Mouse (Mus musculus): ENCODE results near the gene Fam49a.

Gene Fam49a

DNA sequence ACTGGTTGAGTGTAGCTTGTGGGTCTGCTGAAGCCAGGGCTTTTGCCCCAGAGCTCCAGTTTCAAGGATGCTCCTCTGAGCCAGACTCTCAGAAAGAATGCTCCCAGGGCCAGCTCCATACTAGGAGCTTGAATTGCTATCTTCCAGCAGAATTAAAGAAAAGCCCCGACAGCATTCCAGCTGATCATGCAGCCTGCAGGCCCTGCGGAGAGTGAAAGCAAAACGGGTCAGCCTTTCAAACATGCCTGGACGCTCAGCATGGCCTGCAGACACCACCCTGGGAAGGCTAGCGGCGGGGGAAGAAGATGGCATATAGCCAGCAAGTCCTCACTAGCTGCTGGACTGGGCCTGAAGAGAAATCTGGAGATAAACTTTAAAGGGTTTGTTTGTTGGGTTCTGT is 55.0 kb downstream of the Fam49a start:
- 21% methylated on average over 6 of the region's 6 CpGs for WGBS

DNA sequence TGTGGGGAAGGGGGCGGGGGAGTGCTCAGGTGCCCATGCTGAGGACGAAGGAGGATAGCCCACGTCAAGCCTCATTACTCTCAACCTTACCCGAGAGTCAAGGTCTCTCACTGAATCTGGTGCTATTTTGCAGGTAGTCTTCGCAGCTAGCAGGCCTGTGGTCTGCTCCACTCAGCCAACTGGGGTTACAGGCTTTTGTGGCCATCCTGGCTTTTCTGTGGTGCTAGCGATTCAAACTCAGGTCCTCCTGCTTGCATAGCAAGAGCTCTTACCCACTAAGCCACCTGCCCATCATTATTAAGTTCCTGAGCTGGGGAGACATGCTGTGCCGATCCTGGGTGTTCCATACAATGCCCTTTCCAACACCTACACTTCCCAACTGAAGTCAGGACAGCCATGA is 55.7 kb downstream of the Fam49a start:
- WGBS = 63% methylated on average over 7 of the region's 7 CpGs

DNA sequence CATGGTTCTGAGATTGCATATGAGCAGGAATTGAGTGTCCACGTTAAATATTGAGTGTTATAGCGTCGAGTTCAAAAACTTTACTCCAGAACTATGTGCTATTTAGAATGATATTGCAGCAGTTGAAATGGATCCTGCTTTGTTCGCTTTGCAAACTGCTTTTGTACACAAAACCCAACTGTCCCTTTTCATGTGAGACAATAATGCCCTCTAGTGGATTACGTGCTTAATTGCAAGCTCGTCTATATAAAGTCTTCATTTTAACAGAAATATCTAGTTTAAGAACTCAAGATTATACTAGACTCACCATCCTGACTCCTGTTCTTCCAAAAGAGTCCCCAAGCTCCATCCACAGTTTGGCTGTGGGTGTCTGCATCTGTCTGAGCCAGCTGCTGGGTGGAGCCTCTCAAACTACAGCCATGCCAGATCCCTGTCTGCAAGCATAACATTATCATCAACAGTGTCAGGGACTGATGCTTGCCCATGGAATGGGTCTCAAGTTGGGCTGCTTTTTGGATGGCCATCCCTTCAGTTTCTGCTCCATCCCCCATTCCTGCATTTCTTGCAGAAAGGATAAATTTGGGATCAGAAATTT is 56.3 kb downstream of the Fam49a start:
- WGBS = 2% methylated on average over 6 of the region's 6 CpGs

DNA sequence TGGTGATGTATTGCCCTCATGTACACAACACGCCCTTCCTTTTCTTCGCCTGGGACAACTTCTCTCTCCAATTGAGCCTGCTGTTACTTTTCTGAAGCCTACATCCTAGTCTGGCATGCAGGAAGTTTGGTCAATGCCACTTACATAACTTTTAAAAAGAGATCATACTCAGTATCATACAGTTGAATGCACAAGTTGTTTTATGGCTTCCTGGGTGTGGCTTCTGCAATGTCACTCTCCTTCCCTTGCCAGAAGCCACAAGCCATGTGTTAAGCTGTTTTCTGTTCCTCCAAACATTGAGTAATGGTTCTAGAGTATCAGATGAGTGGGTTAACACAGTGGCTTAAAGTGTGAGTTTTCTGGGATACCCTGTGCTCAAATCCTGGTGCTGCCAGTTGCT is 58.8 kb downstream of the Fam49a start:
- WGBS = 84% methylated on average over 2 of the region's 2 CpGs

DNA sequence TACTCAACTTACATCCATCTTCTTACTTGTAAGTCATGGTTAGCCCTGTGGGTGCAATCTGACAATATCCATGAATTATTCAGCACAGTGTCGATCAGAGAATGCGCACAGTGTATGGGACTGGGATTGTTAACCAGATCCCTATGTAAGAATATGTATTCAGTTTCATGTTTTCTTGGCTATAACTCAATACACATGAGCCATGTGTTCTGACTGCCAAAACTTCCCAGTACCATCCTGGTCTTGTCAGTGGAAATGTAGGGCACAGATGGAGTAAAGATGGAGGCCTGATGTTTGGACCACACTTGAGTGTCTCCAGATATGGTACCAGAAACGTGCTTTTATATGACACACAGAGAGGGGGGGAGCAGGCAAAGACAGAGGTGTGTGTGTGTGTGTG is 59.2 kb downstream of the Fam49a start:
- 50% methylated on average over 3 of the region's 3 CpGs for WGBS

DNA sequence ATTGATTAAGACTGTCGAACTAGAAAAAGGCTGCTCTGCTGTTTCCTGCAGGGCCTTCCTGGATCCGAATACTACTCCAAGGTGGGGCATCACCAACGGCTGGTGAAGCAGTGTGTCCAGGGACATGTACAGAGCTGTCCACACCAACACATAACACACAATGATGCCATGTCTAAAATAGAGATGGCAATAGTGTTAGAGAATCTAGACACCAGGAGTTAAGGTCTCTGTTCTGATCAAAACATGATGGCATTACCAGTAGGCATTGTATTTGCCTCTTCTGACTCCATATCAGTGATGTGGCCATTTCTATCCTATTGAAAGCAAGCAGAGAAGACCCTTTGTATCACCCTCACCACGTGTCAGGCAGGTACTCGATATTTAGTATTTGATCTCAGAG is 61.1 kb downstream of the Fam49a start:
- WGBS = 52% methylated on average over 5 of the region's 5 CpGs

DNA sequence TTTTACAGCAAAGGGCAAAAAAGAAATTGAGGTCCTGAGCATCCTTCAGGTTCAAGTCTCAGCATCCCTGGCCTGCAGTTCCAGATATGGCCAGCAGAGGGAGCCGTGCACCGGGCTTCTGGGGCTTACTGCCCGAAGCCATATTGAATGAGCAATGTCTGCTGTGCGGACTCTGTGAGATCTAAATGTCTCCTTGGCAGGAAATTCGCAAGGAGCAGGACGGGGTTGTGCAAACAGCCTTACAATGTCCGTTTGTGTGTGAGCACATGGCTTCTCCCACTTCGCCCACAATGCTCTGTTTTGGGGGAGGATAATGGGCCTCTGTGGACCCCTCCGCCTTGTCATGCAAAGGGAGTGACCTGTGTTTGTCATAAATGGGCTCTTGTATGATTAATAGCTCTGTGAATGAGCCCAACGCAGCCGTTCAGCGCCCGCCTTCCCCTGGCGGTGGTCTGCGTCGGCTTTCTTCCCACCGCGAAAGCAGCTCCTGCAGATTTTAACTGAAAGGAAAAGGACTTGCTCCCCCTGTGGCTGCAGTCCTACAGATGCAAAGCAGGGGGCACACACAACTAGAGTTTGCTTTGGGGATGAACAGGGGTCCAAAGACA is 61.8 kb downstream of the Fam49a start:
- WGBS = 11% methylated on average over 18 of the region's 18 CpGs

DNA sequence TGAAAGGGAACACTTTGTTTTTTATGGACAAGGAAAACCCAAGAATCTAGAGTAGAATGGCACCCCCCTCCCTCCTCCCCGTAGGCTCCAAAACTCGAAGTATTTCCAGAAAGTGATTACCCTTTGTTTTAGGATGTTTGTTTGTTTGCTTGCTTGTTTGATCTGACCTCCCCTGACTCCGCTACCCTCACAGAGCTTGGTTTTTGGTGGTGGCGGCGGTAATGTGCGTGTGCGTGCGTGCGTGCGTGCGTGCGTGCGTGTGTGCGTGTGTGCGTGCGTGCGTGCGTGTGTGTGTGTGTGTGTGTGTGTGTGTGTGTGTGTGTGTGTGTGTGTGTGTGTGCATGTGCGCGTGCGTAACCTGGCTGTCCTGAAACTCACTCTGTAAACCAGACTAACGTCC is 62.3 kb downstream of the Fam49a start:
- 86% methylated on average over 22 of the region's 22 CpGs for WGBS

DNA sequence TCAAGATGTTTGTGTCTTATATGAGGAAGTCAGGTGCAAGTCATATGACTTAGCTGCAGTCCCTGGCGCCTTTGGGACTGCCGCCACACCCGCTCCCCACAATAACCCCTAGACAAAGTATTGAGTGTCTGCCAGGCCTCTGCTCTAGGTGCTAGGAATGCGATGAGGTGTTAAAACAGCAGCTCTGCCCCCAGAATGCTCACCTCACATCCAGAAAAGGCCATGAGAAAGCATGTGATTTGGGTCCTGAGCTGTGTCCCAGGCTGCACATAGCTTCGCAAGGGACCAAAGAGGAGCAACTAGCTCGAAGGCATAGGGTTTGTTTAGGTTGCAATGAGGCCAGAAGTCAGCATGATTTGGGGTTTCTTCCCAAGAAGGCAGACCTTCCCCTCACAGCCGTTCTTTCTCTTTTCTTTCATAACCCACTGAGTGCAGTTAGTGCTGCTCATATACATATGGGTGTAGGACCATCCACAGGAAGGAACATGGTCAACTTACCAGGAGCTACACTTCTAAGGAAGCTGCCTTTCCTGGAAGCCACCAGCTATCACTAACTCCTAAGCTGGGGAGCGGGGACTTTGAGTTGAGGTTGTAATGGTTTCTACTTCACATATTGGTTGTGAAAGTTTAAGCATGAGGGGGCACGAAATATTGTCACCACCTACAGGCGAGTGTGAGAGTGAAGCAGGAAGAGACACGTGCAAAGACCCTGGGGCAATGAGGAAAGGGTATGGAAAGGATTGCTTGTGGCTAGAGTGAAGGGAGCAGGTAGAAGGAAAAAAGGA is 71.8 kb downstream of the Fam49a start:
- WGBS = 82% methylated on average over 11 of the region's 11 CpGs

DNA sequence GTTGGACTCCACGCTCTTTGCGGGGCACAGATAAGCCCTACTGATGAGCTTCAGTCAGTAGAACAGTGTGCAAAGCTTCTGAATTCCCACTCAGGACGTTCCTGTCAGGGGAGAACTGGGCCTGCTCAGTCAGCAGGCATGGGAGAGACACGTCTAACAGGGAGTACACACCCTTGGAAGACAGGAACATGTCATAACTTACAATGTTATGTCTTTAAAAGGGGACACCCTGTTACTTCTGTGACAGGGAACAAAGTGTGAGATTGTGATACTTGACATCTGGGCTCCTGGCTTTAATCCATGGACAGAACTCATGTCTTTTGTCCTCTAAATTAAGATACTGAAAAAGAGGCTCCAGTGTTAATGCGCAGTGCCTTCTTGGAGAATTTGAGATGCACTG is 72.5 kb downstream of the Fam49a start:
- 58% methylated on average over 5 of the region's 5 CpGs for WGBS

DNA sequence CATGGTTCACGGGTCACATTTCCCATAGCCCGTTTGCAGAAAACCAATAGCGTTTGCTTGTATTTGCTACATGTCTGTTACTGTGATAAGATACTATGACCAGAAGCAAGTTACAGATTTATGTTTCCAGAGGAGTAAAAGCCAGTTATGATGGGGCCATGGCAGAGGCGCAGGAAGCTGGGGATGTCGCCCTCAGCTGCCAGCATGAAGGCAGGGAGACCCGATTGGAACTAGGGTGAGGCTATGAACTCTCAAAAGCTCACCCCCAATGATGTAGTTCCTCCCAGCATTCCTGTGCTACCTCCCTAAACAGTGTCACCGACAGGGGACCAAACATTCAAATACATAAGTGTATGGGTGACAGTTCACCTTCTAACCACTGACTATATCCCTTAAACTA is 73.6 kb downstream of the Fam49a start:
- 77% methylated on average over 7 of the region's 7 CpGs for WGBS

DNA sequence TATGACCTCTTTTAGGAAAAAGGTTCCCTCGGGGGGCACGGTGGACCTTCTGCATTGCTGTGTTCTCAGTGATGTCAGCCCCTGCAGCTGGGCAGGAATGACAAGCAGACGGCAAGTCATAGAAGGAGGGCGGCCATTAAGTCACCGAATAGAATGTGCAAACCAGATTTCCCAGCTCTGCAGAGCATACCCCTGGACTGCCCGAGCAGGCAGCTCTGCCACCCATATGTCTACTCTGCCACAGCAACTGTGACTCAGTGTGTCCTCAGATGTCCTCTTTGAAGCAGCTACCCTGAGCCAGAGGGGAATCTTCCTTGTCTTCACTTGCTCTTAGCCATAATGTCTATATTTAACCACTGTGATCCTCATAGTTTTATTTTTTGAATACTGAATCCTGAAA is 75.4 kb downstream of the Fam49a start:
- WGBS = 53% methylated on average over 6 of the region's 6 CpGs

DNA sequence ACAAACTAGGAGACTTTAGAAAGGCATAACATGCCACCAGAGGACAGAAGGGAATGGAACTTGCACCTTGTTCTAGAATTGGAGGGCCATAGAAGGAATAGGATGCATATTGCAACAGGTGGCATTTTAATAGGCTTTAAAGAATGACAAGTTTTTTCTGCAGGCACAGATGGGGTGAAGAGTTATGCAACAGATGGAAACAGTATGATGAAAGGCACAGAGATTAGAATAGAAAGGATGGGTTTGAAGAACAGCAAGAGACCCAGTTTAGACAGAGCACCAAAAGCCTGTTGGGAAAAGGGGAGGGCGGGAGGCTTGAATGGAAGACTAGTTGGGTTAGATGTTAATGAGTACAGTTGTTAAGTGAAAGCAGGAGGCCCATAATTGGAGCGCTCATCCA is 81.4 kb downstream of the Fam49a start:
- 71% methylated on average over 2 of the region's 2 CpGs for WGBS

DNA sequence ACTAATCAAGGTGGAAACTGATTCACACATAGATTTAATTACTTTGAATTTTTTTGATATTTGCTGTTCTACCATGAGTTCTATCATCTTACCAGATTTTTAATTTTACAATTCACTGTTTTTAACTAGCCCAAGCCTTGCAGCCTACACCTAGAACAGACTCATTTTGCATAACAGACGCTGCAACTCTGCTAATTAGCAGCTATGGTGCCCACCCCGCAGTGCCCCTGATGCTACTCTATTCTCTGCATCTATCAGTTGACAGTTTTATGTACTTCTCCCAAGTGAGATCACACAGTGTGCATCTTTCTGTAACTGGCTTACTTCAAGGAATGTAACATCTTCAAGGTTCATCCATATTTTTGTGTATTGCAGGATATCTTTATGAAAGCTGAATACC is 86.7 kb downstream of the Fam49a start:
- 35% methylated on average over 2 of the region's 2 CpGs for WGBS

DNA sequence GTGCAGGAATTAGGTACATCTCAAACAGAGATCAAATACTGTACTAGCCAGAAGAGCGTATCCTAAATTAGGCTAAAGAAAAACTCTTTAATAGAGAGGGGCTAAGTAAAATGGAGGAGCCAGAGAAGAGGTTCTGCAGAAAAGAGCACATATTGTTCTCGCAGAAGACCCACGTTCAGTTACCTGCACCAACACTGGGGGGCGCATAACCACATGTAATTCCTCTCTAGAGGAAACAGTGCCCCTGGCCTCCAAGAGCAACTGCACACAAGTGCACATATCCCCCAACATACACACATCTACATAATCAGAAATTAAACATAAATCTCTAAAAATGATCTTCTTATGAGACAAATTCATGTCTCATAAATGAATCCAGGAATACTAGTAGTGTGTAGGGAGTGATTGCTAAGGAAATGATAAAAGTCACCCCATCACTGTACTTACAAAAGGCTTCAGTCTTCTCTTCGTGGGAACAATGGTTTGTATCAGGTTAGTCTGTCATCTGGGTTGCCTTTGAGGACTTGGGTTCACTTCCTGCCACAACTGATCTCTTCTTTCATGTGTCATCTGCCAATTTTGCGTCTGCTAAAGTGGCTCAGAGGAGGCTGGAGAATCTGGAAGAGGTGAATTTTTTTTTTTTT is 87.8 kb downstream of the Fam49a start:
- WGBS = 72% methylated on average over 6 of the region's 6 CpGs

DNA sequence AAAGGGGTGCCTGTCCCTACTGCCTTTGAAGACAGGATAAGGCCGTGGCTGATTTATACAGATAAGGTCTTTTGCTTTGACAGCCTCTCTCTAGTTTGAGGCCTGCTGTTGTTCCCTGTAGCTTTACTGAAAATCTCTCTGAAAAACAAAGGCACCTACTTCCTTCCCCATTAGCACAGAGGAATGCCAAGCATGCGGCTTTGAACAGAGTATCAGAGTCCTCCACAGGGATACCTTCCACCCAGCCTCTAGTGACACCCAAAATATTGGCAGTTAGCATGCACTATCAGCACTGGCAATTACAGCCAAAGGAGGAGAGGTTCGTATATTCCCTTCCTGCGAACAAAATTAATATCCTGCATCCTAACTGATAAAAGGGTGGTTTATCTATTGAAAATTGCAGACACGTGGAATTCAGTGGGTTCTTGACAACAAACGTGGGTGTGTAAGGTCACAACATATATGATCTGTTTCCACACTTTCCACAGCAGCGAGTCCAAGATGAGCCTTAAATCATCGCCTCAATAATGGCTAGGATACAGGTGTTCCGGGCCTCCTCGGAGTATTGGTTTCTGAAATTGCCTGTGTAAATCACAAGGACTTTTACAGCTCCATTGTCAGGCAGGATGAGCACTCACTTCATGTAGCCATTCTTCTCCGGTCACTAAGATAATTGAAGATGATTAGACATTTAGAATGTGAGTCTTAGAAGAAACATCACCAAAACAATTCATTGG is 90.0 kb downstream of the Fam49a start:
- 75% methylated on average over 11 of the region's 11 CpGs for WGBS

DNA sequence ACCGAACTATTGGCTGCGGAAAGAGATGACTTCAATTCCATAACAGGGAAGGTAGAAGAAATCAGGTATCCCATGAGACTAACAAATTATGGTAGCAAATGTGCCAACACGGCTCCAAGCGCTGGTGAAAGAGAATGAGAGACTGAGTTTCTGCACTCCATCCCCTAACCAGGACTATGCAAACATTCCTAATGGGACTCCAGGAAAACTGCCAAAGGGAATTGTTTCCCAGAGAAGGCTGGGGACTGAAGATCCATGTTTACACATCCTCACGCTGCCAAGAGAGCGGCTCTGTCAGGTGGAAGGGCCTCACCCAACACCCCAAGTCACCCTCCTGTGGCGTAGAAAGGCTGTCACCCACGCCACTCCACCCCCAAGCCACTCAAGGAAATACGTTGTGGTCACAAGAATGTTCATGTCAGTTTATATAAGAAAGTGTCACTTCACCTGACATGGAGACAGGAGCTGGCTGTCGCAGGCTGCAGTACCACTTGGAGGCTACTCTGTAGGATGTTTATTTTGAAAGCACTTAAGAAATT is 92.2 kb downstream of the Fam49a start:
- WGBS = 59% methylated on average over 10 of the region's 10 CpGs

DNA sequence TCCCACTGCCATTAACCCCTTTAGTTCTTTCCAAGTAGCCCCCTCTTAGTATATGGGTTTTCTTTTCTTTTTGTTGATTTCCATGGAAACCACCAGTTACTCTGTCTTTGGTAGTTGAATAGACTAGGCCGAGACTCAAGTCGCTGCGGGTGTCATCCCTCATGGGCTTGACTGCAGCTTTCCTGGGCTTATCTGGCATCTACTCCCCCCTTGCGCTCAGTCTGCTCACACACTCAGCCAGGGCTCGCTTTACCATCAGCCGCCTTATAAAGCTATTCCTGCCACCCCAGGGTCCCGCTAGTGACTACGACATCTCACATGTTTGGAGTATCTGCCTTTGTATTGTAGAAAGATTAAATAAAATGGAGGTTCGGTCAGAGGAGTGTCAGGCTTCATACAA is 94.1 kb downstream of the Fam49a start:
- 44% methylated on average over 9 of the region's 9 CpGs for WGBS

DNA sequence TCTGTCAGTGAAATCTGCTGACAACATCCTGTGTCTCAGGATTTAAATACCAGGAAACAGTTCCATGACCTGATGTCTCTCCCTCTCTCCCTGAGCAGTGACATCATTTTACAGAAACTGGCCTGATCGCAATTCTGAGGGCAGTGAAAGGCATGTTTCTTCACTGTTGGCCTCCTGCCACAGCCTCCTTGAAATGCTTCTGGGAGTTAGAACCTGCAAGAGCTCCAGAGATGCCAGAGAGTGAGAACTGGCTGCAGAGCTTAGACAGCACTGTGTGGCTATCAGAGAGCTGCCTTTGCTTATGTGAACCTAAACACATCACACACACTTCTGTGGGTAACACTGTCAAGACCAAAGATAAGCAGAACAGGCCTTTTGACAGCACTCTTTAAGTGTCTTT is 94.5 kb downstream of the Fam49a start:
- WGBS = 10% methylated on average over 1 of the region's 1 CpGs

DNA sequence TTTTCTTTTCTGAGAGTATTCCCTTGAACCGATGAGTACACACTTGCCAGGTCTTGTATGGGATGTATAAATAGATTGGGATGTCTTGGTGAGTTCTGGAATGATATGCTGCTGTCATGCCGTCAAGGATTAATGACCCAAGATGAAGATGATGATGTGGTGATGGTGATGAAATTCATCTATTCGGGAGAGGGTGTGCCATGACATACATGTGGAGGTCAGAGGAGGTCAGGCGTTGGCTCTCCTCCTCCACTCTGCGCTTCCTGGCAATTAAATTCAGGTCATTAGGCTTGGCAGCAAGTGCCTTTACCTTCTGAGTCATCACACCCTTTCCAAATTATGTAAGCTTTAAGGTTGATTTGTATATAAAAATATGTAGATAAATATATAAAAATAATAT is 95.0 kb downstream of the Fam49a start:
- WGBS = 72% methylated on average over 5 of the region's 5 CpGs

DNA sequence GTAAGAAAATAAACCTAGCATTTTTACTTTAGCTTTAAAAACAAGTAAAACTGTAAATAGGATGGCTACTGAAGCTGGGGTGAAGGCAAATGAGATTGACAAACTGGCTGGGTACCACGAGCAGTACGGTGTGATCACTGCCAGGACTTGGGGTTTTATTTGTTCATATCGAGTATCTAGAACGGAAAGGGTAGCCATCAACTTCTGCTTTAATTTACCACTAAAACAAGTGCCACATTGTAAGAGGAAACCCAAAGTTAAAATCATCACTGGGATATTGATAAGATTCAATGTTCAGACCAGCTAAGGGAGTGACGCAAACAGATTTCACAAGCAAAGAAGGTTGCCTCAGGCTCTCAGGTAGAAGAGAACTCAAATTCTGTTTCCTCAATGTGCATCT is 98.0 kb downstream of the Fam49a start:
- 66% methylated on average over 5 of the region's 5 CpGs for WGBS

DNA sequence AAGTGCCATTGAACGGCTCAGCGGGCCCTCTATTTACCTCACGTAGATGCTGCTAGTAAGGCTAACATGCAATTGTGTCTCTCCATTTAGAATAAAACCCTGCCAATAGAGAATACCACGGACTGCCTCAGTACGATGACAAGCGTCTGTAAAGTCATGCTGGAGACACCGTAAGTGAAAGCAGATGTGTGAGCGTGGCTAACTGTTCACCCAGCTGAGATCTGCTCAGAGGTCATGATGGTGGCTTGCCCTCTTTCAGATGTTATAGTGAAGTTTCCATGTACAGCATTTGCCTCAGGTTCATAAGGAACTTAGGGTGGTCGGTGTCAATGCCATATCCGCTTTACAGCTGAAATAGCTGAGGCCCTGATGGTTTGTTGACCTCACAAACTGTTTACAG is 100.4 kb downstream of the Fam49a start:
- 88% methylated on average over 10 of the region's 10 CpGs for WGBS

Data from cerebral cortex, adult 2 months (tissue).